ENCODE assay signal across 9 mouse cellular contexts in genomic region chr1:194885687-194886077, GRCm38 (mm10). TPM values are rescaled to one million over a fixed set of nuclear protein-coding genes. Genes with fewer than 3 reads are reported as not detected.
DNase-seq lines count a peak whose midpoint lies in the region; ATAC-seq and TF ChIP-seq lines count a peak whose summit lies in the region.
"Had no signal": no experiment of that assay in that cellular context is flagged by ENCODE, and none has a peak within 500 bp of the region (broad histone marks: within the 10 kb centered on the region; RNA-seq: fewer than 3 reads in every experiment).

No protein-coding gene starts in this region.

- no peaks in the 10 kb centered on the region for H3K27me3 ChIP-seq in heart, postnatal 0 days (ENCODE audit: control insufficient read depth, insufficient read depth, low read length)
- no peaks in the 10 kb centered on the region for H3K27me3 ChIP-seq in lung, postnatal 0 days (replicated peaks; ENCODE audit: insufficient read depth, low read length)
- H3K27me3 ChIP-seq in testis, adult 2 months (ENCODE audit: control insufficient read depth, insufficient read depth, low read length) = no peaks in the 10 kb centered on the region
- H3K27me3 ChIP-seq: liver, embryonic 15.5 days had no signal

- ATAC-seq in erythroblast, adult 5-6 weeks (replicated peaks; ENCODE audit: low FRiP score, poor library complexity, severe bottlenecking) = peak; percentile 45; the same call in 1 of the 2 replicates
- peak; percentile 98 for ATAC-seq in heart, postnatal 0 days (ENCODE audit: insufficient read depth, low read depth)
- ATAC-seq in lung, postnatal 0 days = peak; percentile 38
- no peak for ATAC-seq in monocyte, adult 5-6 weeks (replicated peaks; ENCODE audit: insufficient number of reproducible peaks, low FRiP score, low TSS enrichment, poor library complexity, severe bottlenecking)

- no peak for TF ChIP-seq POLR2A in testis, adult 2 months (IDR thresholded peaks at IDR 0.05; ENCODE audit: control insufficient read depth, low read depth, low read length)

- TF ChIP-seq CTCF in heart, postnatal 0 days (IDR thresholded peaks at IDR 0.05; ENCODE audit: low read depth) = peak; percentile 11; the same call in 1 of the 2 replicates
- TF ChIP-seq CTCF in lung, postnatal 0 days (IDR thresholded peaks at IDR 0.05) = no peak
- TF ChIP-seq CTCF in testis, adult 2 months (IDR thresholded peaks at IDR 0.05; ENCODE audit: control insufficient read depth, insufficient read depth, insufficient replicate concordance, low read depth, low read length) = no peak

- H3K4me3 ChIP-seq in heart, postnatal 0 days (ENCODE audit: low read depth, low read length) = no peak overlapping the region
- H3K4me3 ChIP-seq in lung, postnatal 0 days (ENCODE audit: low read depth, low read length) = no peak overlapping the region
- no peak overlapping the region for H3K4me3 ChIP-seq in testis, adult 2 months (ENCODE audit: control insufficient read depth, low read depth, low read length)
- H3K4me3 ChIP-seq: liver, embryonic 15.5 days had no signal

- 29% methylated on average over 5 of the region's 5 CpGs for WGBS in heart, postnatal 0 days
- 74% methylated on average over 5 of the region's 5 CpGs for WGBS in lung, postnatal 0 days

- no peaks in the 10 kb centered on the region for H3K9me3 ChIP-seq in heart, postnatal 0 days (replicated peaks; ENCODE audit: control insufficient read depth, low read length)
- H3K9me3 ChIP-seq in lung, postnatal 0 days (ENCODE audit: low read length) = no peaks in the 10 kb centered on the region
- H3K9me3 ChIP-seq: liver, embryonic 15.5 days had no signal

- H3K4me1 ChIP-seq in heart, postnatal 0 days (ENCODE audit: control insufficient read depth, insufficient read depth) = peaks cover 7% of the 10 kb centered on the region; the same call in 1 of the 2 replicates
- H3K4me1 ChIP-seq in lung, postnatal 0 days (ENCODE audit: insufficient read depth, low read depth, low read length) = no peaks in the 10 kb centered on the region
- H3K4me1 ChIP-seq in testis, adult 2 months (ENCODE audit: control insufficient read depth, insufficient read depth, low read length) = no peaks in the 10 kb centered on the region
- H3K4me1 ChIP-seq: liver, embryonic 15.5 days had no signal

- peak; percentile 78 for DNase-seq in layer of hippocampus, adult 11-12 months (ENCODE audit: low spot score)
- DNase-seq in layer of hippocampus, adult 9-10 months (ENCODE audit: low spot score) = no peak
- peak; percentile 90 for DNase-seq in heart, postnatal 0 days (ENCODE audit: low spot score)
- peak; percentile 30 for DNase-seq in lung, postnatal 0 days (ENCODE audit: low spot score)
- no peak for DNase-seq in thymus, postnatal 14 days

- TF ChIP-seq EP300 in heart, postnatal 0 days (IDR thresholded peaks at IDR 0.05; ENCODE audit: low read depth) = no peak
- no peak for TF ChIP-seq EP300 in lung, postnatal 0 days (IDR thresholded peaks at IDR 0.05)

- no peak overlapping the region for H3K4me2 ChIP-seq in heart, postnatal 0 days (ENCODE audit: low read depth, low read length)
- no peak overlapping the region for H3K4me2 ChIP-seq in lung, postnatal 0 days (replicated peaks; ENCODE audit: low read depth, low read length)
- H3K4me2 ChIP-seq: liver, embryonic 15.5 days had no signal

- H3K9ac ChIP-seq in heart, postnatal 0 days (replicated peaks; ENCODE audit: low read depth, low read length) = no peak overlapping the region
- no peak overlapping the region for H3K9ac ChIP-seq in lung, postnatal 0 days (replicated peaks; ENCODE audit: low read depth)
- H3K9ac ChIP-seq: liver, embryonic 15.5 days had no signal

- H3K27ac ChIP-seq in heart, postnatal 0 days (ENCODE audit: low read depth) = peak overlapping the region; percentile 36
- H3K27ac ChIP-seq in lung, postnatal 0 days (ENCODE audit: low read length) = no peak overlapping the region
- peak overlapping the region; percentile 15 for H3K27ac ChIP-seq in testis, adult 2 months (ENCODE audit: control insufficient read depth, insufficient read depth, low read depth, low read length)
- H3K27ac ChIP-seq: liver, embryonic 15.5 days had no signal

- no peaks in the 10 kb centered on the region for H3K36me3 ChIP-seq in heart, postnatal 0 days (replicated peaks; ENCODE audit: control insufficient read depth, insufficient read depth, low read length)
- no peaks in the 10 kb centered on the region for H3K36me3 ChIP-seq in lung, postnatal 0 days (ENCODE audit: insufficient read depth, low read length)
- no peaks in the 10 kb centered on the region for H3K36me3 ChIP-seq in testis, adult 2 months (ENCODE audit: control insufficient read depth, insufficient read depth, low read length)
- H3K36me3 ChIP-seq: liver, embryonic 15.5 days had no signal

RNA-seq across cellular contexts. Expression of gene Cd34, which starts 52.9 kb away (rescaled TPM):
- total RNA-seq in erythroblast, adult 5-6 weeks (2015; ENCODE audit: low replicate concordance) = 14.0 and 14.8 TPM in 2 replicates
- total RNA-seq in erythroblast, adult 5-6 weeks (2017; ENCODE audit: low replicate concordance) = 5.2 and 8.3 TPM in 2 replicates
- total RNA-seq in heart, postnatal 0 days (2014; rRNA removed; ENCODE audit: low replicate concordance) = 173 and 187 TPM in 2 replicates
- polyA plus RNA-seq in heart, postnatal 0 days (2015; fragmentation: Nextera tagmentation; extraction: Ambion mirVana) = 116 and 128 TPM in 2 replicates
- 189 and 199 TPM in 2 replicates for polyA plus RNA-seq in lung, postnatal 0 days (2015; fragmentation: Nextera tagmentation; extraction: Ambion mirVana)
- 7.7 and 7.9 TPM in 2 replicates for polyA plus RNA-seq in testis, adult 2 months (2012; rRNA removed)
- 0.48 to 0.87 TPM (median 0.53 TPM) in 3 replicates for total RNA-seq in monocyte, adult 5-6 weeks (2017)

Comparison
In these comparisons a context has a peak if more than half of its experiments do, and no peak if none do; other contexts are left out.
1. DNase-seq: peak in layer of hippocampus, adult 11-12 months (single experiment), heart, postnatal 0 days (single experiment) and lung, postnatal 0 days (single experiment); none in layer of hippocampus, adult 9-10 months (single experiment) and thymus, postnatal 14 days (single experiment).
2. RNA of gene Cd34, which starts 52.9 kb away (total RNA-seq): 173 to 187 TPM in heart, postnatal 0 days; 5.2 to 14.8 TPM in erythroblast, adult 5-6 weeks and 0.48 to 0.87 TPM in monocyte, adult 5-6 weeks; every median in the first group is over 10 times any median in the second.